ENCODE assay signal across 15 mouse cellular contexts in the genomic region with DNA sequence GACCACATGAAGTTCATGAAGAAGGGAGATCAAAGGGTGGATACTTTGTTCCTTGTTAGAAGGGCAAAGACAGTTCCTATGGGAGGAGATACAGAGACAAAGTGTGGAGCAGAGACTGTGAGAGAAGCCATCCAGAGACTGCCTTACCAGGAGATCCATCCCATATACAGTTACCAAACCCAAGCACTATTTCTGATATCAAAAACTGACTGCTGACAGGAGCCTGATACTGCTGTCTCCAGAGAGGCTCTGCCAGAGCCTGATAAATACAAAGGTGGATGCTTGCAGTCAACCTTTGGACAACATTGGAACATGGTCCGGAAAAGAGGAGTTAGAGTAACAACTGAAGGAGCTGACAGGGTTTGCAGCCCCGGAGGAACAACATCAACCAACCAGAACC.
"Had no signal": no experiment of that assay in that cellular context is flagged by ENCODE, and none has a peak within 500 bp of the region (broad histone marks: within the 10 kb centered on the region; RNA-seq: fewer than 3 reads in every experiment).

No protein-coding gene starts in this region.

- DNase-seq: lung, adult 18-20 months; lung, embryonic 14.5 days; lung, postnatal 10 days; lung, postnatal 4 days; midbrain, embryonic 14.5 days; right cerebral cortex, postnatal 14 days; thymus, adult 2 months; thymus, postnatal 25 days; thymus, postnatal 4 days had no signal

- H3K4me1 ChIP-seq: midbrain, embryonic 10.5 days; midbrain, embryonic 12.5 days; neural tube, embryonic 12.5 days; stomach, embryonic 15.5 days had no signal

- H3K4me2 ChIP-seq: lung, embryonic 14.5 days; midbrain, embryonic 12.5 days; neural tube, embryonic 12.5 days; stomach, embryonic 15.5 days had no signal

- H3K4me3 ChIP-seq: midbrain, embryonic 10.5 days; midbrain, embryonic 12.5 days; neural tube, embryonic 12.5 days; stomach, embryonic 15.5 days had no signal

- H3K27ac ChIP-seq: midbrain, embryonic 10.5 days; midbrain, embryonic 12.5 days; neural tube, embryonic 12.5 days; stomach, embryonic 15.5 days; stomach, postnatal 0 days had no signal

- H3K36me3 ChIP-seq: midbrain, embryonic 10.5 days; midbrain, embryonic 12.5 days; neural tube, embryonic 12.5 days; stomach, embryonic 15.5 days had no signal

- ATAC-seq: midbrain, embryonic 16.5 days had no signal

- H3K27me3 ChIP-seq: midbrain, embryonic 12.5 days; neural tube, embryonic 12.5 days; stomach, embryonic 15.5 days had no signal

- H3K9ac ChIP-seq: lung, embryonic 14.5 days; midbrain, embryonic 12.5 days; neural tube, embryonic 12.5 days; stomach, embryonic 15.5 days had no signal

- H3K9me3 ChIP-seq: midbrain, embryonic 12.5 days; neural tube, embryonic 12.5 days; stomach, embryonic 15.5 days had no signal
